Mouse (Mus musculus): ENCODE results near the gene 4930402H24Rik.

- TF ChIP-seq CTCF (conservative IDR thresholded peaks at IDR 0.05; ENCODE audit: low read length) (no peak), POU5F1 (IDR thresholded peaks at IDR 0.05; ENCODE audit: borderline replicate concordance, low read length) (no peak), NANOG (IDR thresholded peaks at IDR 0.05; ENCODE audit: borderline replicate concordance, low read length) (no peak)
Measured at GRCm38 (mm10) chr2:130696700-130697152, 209.5 kb downstream of the 4930402H24Rik start.
